Mouse (Mus musculus): ENCODE measurements around the gene Cdc37l1.

DNA sequence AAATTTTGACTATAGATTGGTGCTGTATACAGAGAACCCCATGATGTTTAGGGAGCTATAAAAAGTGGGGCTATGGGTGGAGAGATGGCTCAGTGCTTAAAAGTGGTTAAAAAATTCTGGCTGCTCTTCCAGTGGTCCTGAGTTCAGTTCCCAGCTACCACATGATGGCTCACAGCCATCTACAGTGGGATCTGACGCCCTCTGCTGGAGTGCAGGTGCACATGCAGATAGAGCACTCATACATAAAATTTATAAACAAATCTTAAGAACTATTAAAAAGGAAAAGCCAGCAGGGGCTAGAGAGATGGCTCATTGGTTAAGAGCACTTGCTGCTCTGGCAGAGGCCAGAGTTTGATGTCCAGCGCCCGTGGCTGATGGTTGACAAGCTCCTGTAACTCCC lies 29.5 kb downstream of the Cdc37l1 start:
- peak; percentile 43; the same call in 1 of the 2 replicates for TF ChIP-seq CTCF (IDR thresholded peaks at IDR 0.05; ENCODE audit: borderline replicate concordance, insufficient read depth, low read length)
- no peak for TF ChIP-seq POLR2A (IDR thresholded peaks at IDR 0.05; ENCODE audit: low read depth, low read length)

All from embryonic fibroblast, embryonic 13.5 days (primary cell).